Mouse (Mus musculus): Measurements from ENCODE around the gene Kmt2e.

- no peak for TF ChIP-seq CTCF (IDR thresholded peaks at IDR 0.05; ENCODE audit: insufficient read depth, low read depth, low read length)
- TF ChIP-seq POLR2A (IDR thresholded peaks at IDR 0.05; ENCODE audit: insufficient read depth, low read depth, low read length) = no peak
Observed at GRCm38 (mm10) chr5:23416286-23416643, 18.0 kb upstream of the Kmt2e start.

All from olfactory bulb, adult 2 months (tissue).